Mouse (Mus musculus) heart, embryonic 14.5 days (tissue): ENCODE results near the gene Cyb5b. TPM values are rescaled to one million over a fixed set of nuclear protein-coding genes. Genes with fewer than 3 reads are reported as not detected.

Source experiments
- ATAC-seq: fragments of 200-750 bp; cut with Nextera tagmentation; 2 replicates; pipeline ENCODE4 v1.8.0; 2017; ENCODE audit warnings: low read depth, moderate TSS enrichment; ENCODE audit not compliant: insufficient number of reproducible peaks, insufficient read depth, low FRiP score
- H3K27ac ChIP-seq, 2 experiments: fragments of 200-500 bp in 1 of 2; fragments of 300-500 bp in 1 of 2; sonication (generic) in 1 of 2; replicated peaks in 1 of 2; 2 replicates each; pipeline ENCODE4 v1.5.1; 2012 to 2014; ENCODE audit warnings: low read depth in 2 of 2, low read length in 2 of 2, control low read depth in 1 of 2, mild to moderate bottlenecking in 1 of 2, mixed read lengths in 1 of 2; ENCODE audit not compliant: control insufficient read depth in 1 of 2, insufficient read depth in 1 of 2
- H3K27me3 ChIP-seq: fragments of 300-500 bp; sonication (generic); 2 replicates; pipeline ENCODE4 v1.6.1; 2014; ENCODE audit warnings: mild to moderate bottlenecking, low read length, control low read depth; ENCODE audit not compliant: control insufficient read depth, insufficient read depth
- H3K36me3 ChIP-seq: fragments of 300-500 bp; sonication (generic); 2 replicates; pipeline ENCODE4 v1.6.1; 2014; ENCODE audit warnings: mild to moderate bottlenecking, control low read depth, low read length, mixed read lengths; ENCODE audit not compliant: control insufficient read depth, insufficient read depth
- H3K4me1 ChIP-seq, 2 experiments: fragments of 200-500 bp in 1 of 2; fragments of 300-500 bp in 1 of 2; sonication (generic) in 1 of 2; 2 replicates each; pipeline ENCODE4 v1.6.1; 2012 to 2014; ENCODE audit warnings: low read length in 2 of 2, control low read depth in 1 of 2, mixed read lengths in 1 of 2; ENCODE audit not compliant: control insufficient read depth in 2 of 2, insufficient read depth in 2 of 2
- H3K4me2 ChIP-seq: fragments of 300-500 bp; sonication (generic); 2 replicates; pipeline ENCODE4 v1.6.1; 2014; ENCODE audit warnings: mild to moderate bottlenecking, low read length
- H3K4me3 ChIP-seq, 2 experiments: fragments of 200-500 bp in 1 of 2; fragments of 300-500 bp in 1 of 2; sonication (generic) in 1 of 2; 2 replicates each; pipeline ENCODE4 v1.5.1; 2012 to 2014; ENCODE audit warnings: low read length in 2 of 2, mild to moderate bottlenecking in 2 of 2, control low read depth in 1 of 2, low read depth in 1 of 2, moderate library complexity in 1 of 2; ENCODE audit not compliant: control insufficient read depth in 1 of 2, insufficient read depth in 1 of 2
- H3K9ac ChIP-seq: fragments of 300-500 bp; sonication (generic); 2 replicates; pipeline ENCODE4 v1.6.1; 2014; ENCODE audit warnings: mild to moderate bottlenecking, low read length
- H3K9me3 ChIP-seq: fragments of 300-500 bp; sonication (generic); 2 replicates; pipeline ENCODE4 v1.6.1; 2016; ENCODE audit warnings: low read length, control low read depth; ENCODE audit not compliant: control insufficient read depth
- WGBS: fragments of 180-500 bp; shearing (Covaris S2); extraction: QIAGEN DNeasy Blood & Tissue Kit; methylation state at CpG from one replicate; pipeline ENCODE4 v1.1.7; 2014; 5-methylcytosine and 5-hydroxymethylcytosine counted together
- polyA plus RNA-seq: library from polyadenylated mRNA; unstranded; fragments of >200 nt; fragmentation: Nextera tagmentation; extraction: Ambion mirVana; gene quantifications from 2 replicates; pipeline ENCODE4 v1.2.1, GENCODE M21; 2014

Gene Cyb5b
- polyA plus RNA-seq, 1 experiment from 2014 or later, result 65.6 TPM

DNA sequence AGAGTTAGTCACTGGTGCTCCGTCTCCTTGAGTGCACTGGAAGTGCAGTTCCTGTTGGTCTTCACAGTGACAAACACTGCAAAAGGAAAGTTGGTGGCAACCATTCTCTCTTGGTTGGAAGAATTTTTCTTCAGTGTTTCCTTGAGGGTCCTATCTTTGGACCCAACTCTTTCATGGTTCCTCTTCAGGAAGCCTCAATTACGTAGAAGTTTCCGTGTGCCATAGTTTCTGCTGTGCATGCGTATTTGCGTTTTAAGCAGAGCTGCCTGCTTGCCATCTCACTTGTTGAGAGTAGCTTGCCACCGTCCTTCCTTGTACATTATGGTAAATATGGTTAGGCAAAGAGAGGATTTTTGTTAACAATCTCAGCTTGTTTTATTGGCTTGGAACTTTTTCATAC is 30.7 kb downstream of the Cyb5b start:
- H3K9ac ChIP-seq, result no peak overlapping the region
- no peak overlapping the region for H3K4me3 ChIP-seq
- no peak for ATAC-seq
- 92% methylated on average over 6 of the region's 6 CpGs for WGBS
- H3K27me3 ChIP-seq, result no peaks in the 10 kb centered on the region
- peaks cover 8% of the 10 kb centered on the region for H3K9me3 ChIP-seq
- H3K4me2 ChIP-seq, result no peak overlapping the region
- H3K27ac ChIP-seq, result no peak overlapping the region
- no peaks in the 10 kb centered on the region for H3K4me1 ChIP-seq
- peaks cover 98% of the 10 kb centered on the region for H3K36me3 ChIP-seq

GRCm38 (mm10) chr8:107184996-107185395 is 34.6 kb downstream of the Cyb5b start:
- no peak overlapping the region for H3K9ac ChIP-seq
- H3K9me3 ChIP-seq, result no peaks in the 10 kb centered on the region
- no peak overlapping the region for H3K27ac ChIP-seq
- H3K4me3 ChIP-seq, result no peak overlapping the region
- H3K4me1 ChIP-seq, result no peaks in the 10 kb centered on the region
- H3K27me3 ChIP-seq, result no peaks in the 10 kb centered on the region
- no peak for ATAC-seq
- no peak overlapping the region for H3K4me2 ChIP-seq
- peaks cover 64% of the 10 kb centered on the region for H3K36me3 ChIP-seq
- 58% methylated on average over 3 of the region's 3 CpGs for WGBS

DNA sequence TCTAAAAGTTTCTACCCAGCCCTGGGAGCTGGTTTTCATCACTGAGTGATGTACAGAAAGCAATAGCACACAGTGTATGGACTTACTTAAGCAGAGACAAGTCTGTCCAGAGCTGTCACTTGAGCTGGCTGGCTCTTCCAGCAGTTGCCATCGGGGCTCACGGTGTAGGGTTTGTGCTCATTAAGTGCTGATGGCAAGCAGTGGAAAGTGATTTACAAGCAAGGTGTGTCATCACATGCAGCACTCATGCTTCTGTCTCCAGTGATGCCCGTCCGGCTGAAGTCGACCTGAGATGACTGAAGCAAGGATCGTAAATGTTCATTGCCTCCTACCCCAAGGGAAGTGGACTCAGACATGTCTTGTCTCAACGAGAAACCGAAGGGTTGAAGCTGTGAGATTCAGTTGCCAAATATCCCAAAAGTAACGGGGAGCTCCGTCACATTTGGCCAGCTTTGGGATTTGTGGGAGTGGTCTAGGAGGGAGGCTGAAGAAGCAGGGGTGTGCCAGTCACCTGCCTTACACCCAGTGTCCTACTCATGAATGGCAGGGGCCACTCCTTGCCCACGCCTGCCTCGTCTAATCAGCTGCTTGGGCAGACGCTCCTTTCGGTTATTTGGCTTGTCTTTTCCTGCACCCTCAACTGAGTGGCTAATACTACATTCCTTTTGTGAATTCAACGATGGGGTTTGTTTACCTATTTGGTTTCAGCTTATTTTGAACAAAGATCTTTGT is 36.4 kb downstream of the Cyb5b start:
- no peak for ATAC-seq
- Histone ChIP-seq H3K27ac (no peak overlapping the region), H3K4me2 (no peak overlapping the region), H3K27me3 (no peaks in the 10 kb centered on the region), H3K4me3 (no peak overlapping the region), H3K4me1 (no peaks in the 10 kb centered on the region), H3K9me3 (no peaks in the 10 kb centered on the region), H3K9ac (no peak overlapping the region), H3K36me3 (peaks cover 46% of the 10 kb centered on the region)
- WGBS, result 67% methylated on average over 15 of the region's 15 CpGs

GRCm38 (mm10) chr8:107187631-107188030 is 37.2 kb downstream of the Cyb5b start:
- no peak for ATAC-seq
- no peak overlapping the region for H3K4me2 ChIP-seq
- H3K4me3 ChIP-seq, result no peak overlapping the region
- no peaks in the 10 kb centered on the region for H3K9me3 ChIP-seq
- no peaks in the 10 kb centered on the region for H3K27me3 ChIP-seq
- H3K4me1 ChIP-seq, result no peaks in the 10 kb centered on the region
- H3K36me3 ChIP-seq, result peaks cover 39% of the 10 kb centered on the region
- WGBS, result 72% methylated on average over 5 of the region's 5 CpGs
- no peak overlapping the region for H3K9ac ChIP-seq
- no peak overlapping the region for H3K27ac ChIP-seq

DNA sequence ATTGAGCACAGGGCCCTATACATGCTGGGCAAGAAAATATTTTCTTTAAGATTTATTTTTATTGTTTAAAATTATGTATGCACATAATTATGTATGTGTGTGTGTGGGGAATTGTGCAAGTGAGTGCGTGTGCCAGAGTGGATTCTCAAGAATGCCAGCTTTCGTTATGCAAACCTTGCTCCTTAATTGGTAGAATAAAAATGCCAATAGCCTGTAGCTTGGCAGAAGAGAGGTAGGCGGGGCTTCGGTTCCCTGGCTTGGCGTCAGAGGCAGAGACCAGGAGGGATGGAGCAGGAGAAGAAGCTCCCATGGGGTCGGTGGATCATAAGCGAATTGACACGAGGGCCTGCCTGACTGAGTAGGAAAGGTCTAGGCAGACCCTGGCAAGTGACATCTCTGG is 42.2 kb downstream of the Cyb5b start:
- no peak overlapping the region for H3K4me3 ChIP-seq
- 62% methylated on average over 8 of the region's 8 CpGs for WGBS
- no peaks in the 10 kb centered on the region for H3K4me1 ChIP-seq
- no peak for ATAC-seq
- H3K9me3 ChIP-seq, result no peaks in the 10 kb centered on the region
- H3K9ac ChIP-seq, result no peak overlapping the region
- H3K36me3 ChIP-seq, result no peaks in the 10 kb centered on the region
- H3K4me2 ChIP-seq, result no peak overlapping the region
- no peak overlapping the region for H3K27ac ChIP-seq
- no peaks in the 10 kb centered on the region for H3K27me3 ChIP-seq

DNA sequence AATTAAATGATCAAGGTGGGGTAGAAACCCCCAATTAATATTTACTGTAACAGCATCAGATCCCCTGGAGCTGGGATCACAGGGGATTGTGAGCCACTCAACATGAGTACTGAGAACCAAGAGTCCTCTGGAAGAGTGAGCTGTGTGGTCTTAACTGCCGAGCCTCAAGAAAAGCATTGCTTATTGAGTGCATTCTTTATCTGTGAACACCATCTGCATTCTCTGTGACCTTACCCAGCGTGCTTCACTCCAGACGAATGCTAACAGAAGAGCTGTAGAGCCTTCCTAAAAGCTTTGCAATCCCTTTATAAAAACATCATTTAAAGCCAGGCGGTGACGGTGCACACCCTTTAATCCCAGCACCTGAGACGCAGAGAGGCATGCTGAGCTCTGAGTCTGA is 42.9 kb downstream of the Cyb5b start:
- Histone ChIP-seq H3K4me2 (no peak overlapping the region), H3K9ac (no peak overlapping the region), H3K27ac (no peak overlapping the region), H3K4me1 (peaks cover 0 to 2% of the 10 kb centered on the region in 2 experiments; a peak in 1 of 4 replicates), H3K4me3 (no peak overlapping the region), H3K27me3 (no peaks in the 10 kb centered on the region), H3K9me3 (no peaks in the 10 kb centered on the region), H3K36me3 (no peaks in the 10 kb centered on the region)
- ATAC-seq, result no peak
- WGBS, result 77% methylated on average over 6 of the region's 6 CpGs

DNA sequence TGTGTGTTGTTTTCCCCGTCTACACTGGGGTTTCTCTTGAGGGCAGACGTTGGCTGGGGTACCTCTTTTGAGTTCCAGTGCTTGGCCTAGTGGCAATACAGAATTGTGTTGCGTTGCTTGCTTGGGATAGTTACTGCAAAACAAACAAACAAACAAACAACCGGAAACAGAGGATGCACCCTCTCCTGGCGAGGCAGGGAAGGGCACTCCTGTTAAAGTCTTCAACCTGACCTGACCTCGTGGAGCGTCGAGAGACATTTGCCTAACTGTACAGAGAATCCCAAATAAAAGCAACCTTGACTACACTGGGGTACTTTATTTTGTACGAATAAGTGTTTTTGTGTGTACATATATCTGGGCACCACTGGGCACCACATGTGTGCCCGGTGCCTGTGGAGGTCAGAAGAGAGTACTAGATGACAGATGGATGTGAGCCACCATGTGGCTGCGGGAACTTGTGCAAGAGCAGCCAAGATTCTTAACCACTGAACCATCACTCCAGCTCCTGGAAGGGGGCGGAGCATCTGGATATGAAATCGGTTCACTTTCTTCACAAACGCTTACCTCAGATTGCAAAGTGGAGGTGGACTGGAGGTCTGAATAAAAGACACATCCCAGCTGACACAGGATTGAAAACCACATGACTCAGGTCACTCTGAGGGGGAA is 44.5 kb downstream of the Cyb5b start:
- Histone ChIP-seq H3K36me3 (no peaks in the 10 kb centered on the region), H3K9me3 (no peaks in the 10 kb centered on the region), H3K4me2 (no peak overlapping the region), H3K9ac (no peak overlapping the region), H3K4me1 (peaks cover 0 to 2% of the 10 kb centered on the region in 2 experiments; a peak in 1 of 4 replicates), H3K27me3 (no peaks in the 10 kb centered on the region), H3K4me3 (no peak overlapping the region), H3K27ac (no peak overlapping the region)
- ATAC-seq, result no peak
- 88% methylated on average over 14 of the region's 14 CpGs for WGBS
